24 mouse cellular contexts compared by ENCODE assay signal in genomic region chr12:24958526-24958925, GRCm38 (mm10). TPM values are rescaled to one million over a fixed set of nuclear protein-coding genes. Genes with fewer than 3 reads are reported as not detected.
A peak's percentile ranks its signal among the peaks of the same experiment; 100 is the strongest.
DNase-seq lines count a peak whose midpoint lies in the region; ATAC-seq lines count a peak whose summit lies in the region.
"Had no signal": no experiment of that assay in that cellular context is flagged by ENCODE, and none has a peak within 500 bp of the region (broad histone marks: within the 10 kb centered on the region; RNA-seq: fewer than 3 reads in every experiment).

No protein-coding gene starts in this region.

- H3K4me2 ChIP-seq in kidney, embryonic 14.5 days (replicated peaks; ENCODE audit: low read depth, low read length): no peak overlapping the region
- H3K4me2 ChIP-seq: embryonic facial prominence, embryonic 12.5 days; forebrain, embryonic 13.5 days; forebrain, embryonic 15.5 days had no signal

- H3K27me3 ChIP-seq in kidney, embryonic 14.5 days (ENCODE audit: control insufficient read depth, insufficient read depth, low read length): no peaks in the 10 kb centered on the region
- H3K27me3 ChIP-seq: CH12.LX; embryonic facial prominence, embryonic 12.5 days; forebrain, embryonic 13.5 days; forebrain, embryonic 15.5 days; Patski had no signal

- 91% methylated on average over 3 of the region's 3 CpGs for WGBS in kidney, embryonic 14.5 days

- H3K4me1 ChIP-seq in kidney, embryonic 14.5 days (ENCODE audit: control insufficient read depth, insufficient read depth, low read length): no peaks in the 10 kb centered on the region; the same call in 1 of the 2 replicates
- H3K4me1 ChIP-seq: embryonic facial prominence, embryonic 10.5 days; embryonic facial prominence, embryonic 12.5 days; forebrain, embryonic 15.5 days had no signal

- no peak for ATAC-seq in kidney, embryonic 14.5 days (ENCODE audit: low FRiP score, low TSS enrichment)
- ATAC-seq: activated CD4-positive, CD25-positive, alpha-beta regulatory T cell, adult 4 months; CD4-positive, CD25-positive, alpha-beta regulatory T cell, adult 4 months; forebrain, embryonic 13.5 days; forebrain, embryonic 15.5 days; Patski had no signal

- peak; percentile 14 for DNase-seq in kidney, adult 18-20 months
- DNase-seq in kidney, postnatal 10 days: no peak
- DNase-seq in kidney, adult 8-10 months: peak; percentile 25 to 30
- no peak for DNase-seq in kidney, adult 11 months
- DNase-seq in kidney, postnatal 14 days: peak; percentile 17
- DNase-seq: adrenal gland, adult 8-10 months; adrenal gland, postnatal 14 days; adrenal gland, postnatal 36 days; B cell, adult 2 months; cerebellum, adult 11-12 months; cerebellum, adult 2 months; cerebellum, adult 9-10 months; cerebellum, postnatal 10 days; cerebellum, postnatal 25 days had no signal

- H3K4me3 ChIP-seq in kidney, embryonic 14.5 days (ENCODE audit: low read length): no peak overlapping the region
- H3K4me3 ChIP-seq: embryonic facial prominence, embryonic 10.5 days; embryonic facial prominence, embryonic 12.5 days; forebrain, embryonic 13.5 days; forebrain, embryonic 15.5 days had no signal

- no peak overlapping the region for H3K9ac ChIP-seq in kidney, embryonic 14.5 days (ENCODE audit: low read depth, low read length)
- H3K9ac ChIP-seq: embryonic facial prominence, embryonic 12.5 days; forebrain, embryonic 13.5 days; forebrain, embryonic 15.5 days had no signal

- H3K36me3 ChIP-seq in kidney, embryonic 14.5 days (ENCODE audit: control insufficient read depth, insufficient read depth, low read length): peaks cover 3% of the 10 kb centered on the region; the same call in 1 of the 2 replicates

- H3K9me3 ChIP-seq in kidney, embryonic 14.5 days (ENCODE audit: control insufficient read depth, low read length): no peaks in the 10 kb centered on the region
- H3K9me3 ChIP-seq: embryonic facial prominence, embryonic 10.5 days; embryonic facial prominence, embryonic 12.5 days; forebrain, embryonic 13.5 days; forebrain, embryonic 15.5 days; G1E had no signal

- H3K27ac ChIP-seq in kidney, embryonic 14.5 days (ENCODE audit: low read depth, low read length): no peak overlapping the region
- H3K27ac ChIP-seq: embryonic facial prominence, embryonic 10.5 days; embryonic facial prominence, embryonic 12.5 days; forebrain, embryonic 13.5 days; forebrain, embryonic 15.5 days had no signal

RNA-seq across cellular contexts. Expression of gene Kidins220, which starts 16.2 kb away (rescaled TPM):
- polyA plus RNA-seq in kidney, embryonic 14.5 days (2014; fragmentation: Nextera tagmentation; extraction: Ambion mirVana): 16.2 and 38.2 TPM in 2 replicates

Comparison
In these comparisons a context has a peak if more than half of its experiments do, and no peak if none do; other contexts are left out.
1. DNase-seq: peak in kidney, adult 18-20 months (single experiment), kidney, adult 8-10 months (2 of 2) and kidney, postnatal 14 days (single experiment); none in kidney, postnatal 10 days (single experiment) and kidney, adult 11 months (single experiment).